Mouse (Mus musculus): ENCODE measurements around the gene Hacd3. TPM values are rescaled to one million over a fixed set of nuclear protein-coding genes. Genes with fewer than 3 reads are reported as not detected.
A peak's percentile ranks its signal among the peaks of the same experiment; 100 is the strongest.

Gene Hacd3
- polyA plus RNA-seq, 1 experiment from 2014 or later = 83.5 TPM

DNA sequence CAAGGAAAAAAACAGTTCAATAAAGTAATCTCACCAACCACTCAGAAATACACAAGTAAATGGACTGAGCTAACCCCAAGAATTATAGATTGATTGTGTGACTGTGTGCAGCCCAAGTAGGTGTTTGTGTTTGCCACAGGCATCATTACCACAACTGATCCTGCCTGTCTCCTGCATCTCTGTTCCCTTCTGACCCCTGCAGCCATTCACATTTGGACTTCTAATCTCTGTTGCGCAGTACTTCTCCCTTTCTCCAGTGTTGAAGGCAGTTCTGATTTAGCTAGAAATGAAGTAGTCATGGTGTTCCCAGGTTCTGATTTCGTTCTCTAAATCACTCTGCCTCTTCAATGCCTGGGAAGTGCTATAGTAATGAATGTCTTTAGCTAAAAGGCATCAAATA is 33.8 kb downstream of the Hacd3 start:
- DNase-seq (ENCODE audit: low spot score) (no peak), ATAC-seq (replicated peaks; ENCODE audit: insufficient number of reproducible peaks, low FRiP score, low TSS enrichment, low read depth) (no peak)
- Histone ChIP-seq H3K9ac (replicated peaks; ENCODE audit: low read length) (no peak overlapping the region), H3K9me3 (replicated peaks; ENCODE audit: control insufficient read depth, low read length) (no peaks in the 10 kb centered on the region), H3K4me1 (ENCODE audit: control insufficient read depth, insufficient read depth, low read length) (no peaks in the 10 kb centered on the region), H3K4me2 (ENCODE audit: low read depth, low read length) (no peak overlapping the region), H3K27ac (replicated peaks; ENCODE audit: low read depth, low read length) (no peak overlapping the region), H3K36me3 (replicated peaks; ENCODE audit: control insufficient read depth, insufficient read depth, low read depth, low read length) (peaks cover 21% of the 10 kb centered on the region), H3K4me3 (ENCODE audit: low read depth, low read length) (no peak overlapping the region), H3K27me3 (ENCODE audit: control insufficient read depth, insufficient read depth, low read length) (no peaks in the 10 kb centered on the region)
- 92% methylated on average over 2 of the region's 2 CpGs for WGBS

DNA sequence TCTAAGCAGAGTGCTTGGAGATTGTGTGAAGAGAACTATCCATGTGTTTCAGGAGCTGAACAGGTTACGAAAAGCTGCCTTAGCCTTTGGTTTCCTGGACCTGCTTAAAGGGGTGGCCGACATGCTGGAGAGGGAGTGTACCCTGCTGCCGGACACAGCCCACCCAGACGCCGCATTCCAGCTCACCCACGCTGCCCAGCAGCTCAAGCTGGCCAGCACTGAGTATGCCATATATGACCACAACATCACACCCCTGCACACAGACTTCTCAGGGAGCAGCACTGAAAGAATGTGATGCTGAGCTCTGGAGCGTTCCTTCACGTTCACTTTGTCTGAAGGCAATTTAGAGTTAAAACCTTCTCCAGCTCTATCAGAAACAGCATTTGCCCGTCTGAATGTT is 35.7 kb downstream of the Hacd3 start:
- ATAC-seq (replicated peaks; ENCODE audit: insufficient number of reproducible peaks, low FRiP score, low TSS enrichment, low read depth) (no peak), DNase-seq (ENCODE audit: low spot score) (no peak)
- H3K27me3 ChIP-seq (ENCODE audit: control insufficient read depth, insufficient read depth, low read length) = no peaks in the 10 kb centered on the region
- H3K9ac ChIP-seq (replicated peaks; ENCODE audit: low read length) = no peak overlapping the region
- no peak overlapping the region for H3K4me3 ChIP-seq (ENCODE audit: low read depth, low read length)
- peaks cover 23% of the 10 kb centered on the region for H3K36me3 ChIP-seq (replicated peaks; ENCODE audit: control insufficient read depth, insufficient read depth, low read depth, low read length)
- H3K9me3 ChIP-seq (replicated peaks; ENCODE audit: control insufficient read depth, low read length) = no peaks in the 10 kb centered on the region
- H3K27ac ChIP-seq (replicated peaks; ENCODE audit: low read depth, low read length) = no peak overlapping the region
- 86% methylated on average over 9 of the region's 9 CpGs for WGBS
- no peak overlapping the region for H3K4me2 ChIP-seq (ENCODE audit: low read depth, low read length)
- H3K4me1 ChIP-seq (ENCODE audit: control insufficient read depth, insufficient read depth, low read length) = no peaks in the 10 kb centered on the region

DNA sequence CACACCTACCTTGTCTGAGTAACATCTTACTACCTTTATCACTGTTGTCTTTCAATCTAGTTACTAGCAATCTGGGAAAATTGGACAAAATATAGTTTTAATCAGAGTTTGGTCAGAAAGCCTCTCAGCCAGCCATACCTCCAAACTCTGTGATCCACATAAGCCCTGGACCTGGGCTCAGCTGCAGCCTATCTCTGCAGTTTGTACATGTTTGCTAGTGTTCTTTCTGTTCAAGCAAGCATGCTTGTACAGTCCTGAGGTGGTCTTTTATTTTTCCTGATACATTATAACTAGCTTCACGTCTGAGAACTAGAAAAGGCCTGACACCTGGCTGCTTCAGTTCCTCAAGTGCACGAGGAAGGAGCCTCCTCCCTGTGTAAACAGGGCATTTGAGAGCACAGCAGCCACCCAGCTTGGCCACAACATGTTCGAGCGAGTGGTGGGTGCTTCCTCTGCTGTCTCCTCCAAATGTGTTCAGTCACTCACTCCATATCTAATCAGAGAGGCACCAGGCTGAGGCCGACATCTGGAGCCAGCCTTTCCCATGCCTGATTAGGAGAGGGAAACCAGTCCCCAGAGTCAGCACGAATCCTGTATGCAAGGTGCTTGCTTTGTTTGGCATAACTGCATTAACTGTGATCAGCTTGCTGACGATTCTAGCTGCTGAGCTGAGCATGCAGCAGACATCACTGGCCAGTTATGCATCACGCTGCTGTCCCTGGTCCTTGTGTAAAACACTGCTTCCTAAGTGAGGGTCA is 36.3 kb downstream of the Hacd3 start:
- Histone ChIP-seq H3K4me2 (ENCODE audit: low read depth, low read length) (no peak overlapping the region), H3K27me3 (ENCODE audit: control insufficient read depth, insufficient read depth, low read length) (no peaks in the 10 kb centered on the region), H3K4me1 (ENCODE audit: control insufficient read depth, insufficient read depth, low read length) (no peaks in the 10 kb centered on the region), H3K27ac (replicated peaks; ENCODE audit: low read depth, low read length) (no peak overlapping the region), H3K9ac (replicated peaks; ENCODE audit: low read length) (no peak overlapping the region), H3K36me3 (replicated peaks; ENCODE audit: control insufficient read depth, insufficient read depth, low read depth, low read length) (peaks cover 24% of the 10 kb centered on the region), H3K4me3 (ENCODE audit: low read depth, low read length) (no peak overlapping the region), H3K9me3 (replicated peaks; ENCODE audit: control insufficient read depth, low read length) (no peaks in the 10 kb centered on the region)
- ATAC-seq (replicated peaks; ENCODE audit: insufficient number of reproducible peaks, low FRiP score, low TSS enrichment, low read depth) (no peak), DNase-seq (ENCODE audit: low spot score) (no peak)
- WGBS = 80% methylated on average over 8 of the region's 8 CpGs

DNA sequence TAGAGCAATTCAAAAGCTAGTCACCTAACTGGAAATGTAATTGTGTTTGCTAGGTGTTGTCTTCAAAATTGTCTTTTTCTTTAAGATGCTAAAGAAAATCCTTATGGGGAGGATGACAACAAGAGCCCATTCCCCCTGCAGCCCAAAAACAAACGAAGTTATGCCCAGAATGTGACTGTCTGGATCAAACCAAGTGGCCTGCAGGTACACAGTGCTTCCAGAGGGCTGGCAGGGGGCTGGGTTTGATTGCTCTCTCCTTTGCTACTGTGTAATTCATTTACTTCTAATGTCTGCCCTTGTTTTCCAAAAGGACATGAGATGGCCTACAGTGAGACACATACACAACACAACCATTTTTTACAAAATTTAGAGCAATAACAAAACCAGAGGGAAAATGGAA is 39.6 kb downstream of the Hacd3 start:
- Histone ChIP-seq H3K4me3 (ENCODE audit: low read depth, low read length) (no peak overlapping the region), H3K9ac (replicated peaks; ENCODE audit: low read length) (no peak overlapping the region), H3K27ac (replicated peaks; ENCODE audit: low read depth, low read length) (no peak overlapping the region), H3K4me1 (ENCODE audit: control insufficient read depth, insufficient read depth, low read length) (no peaks in the 10 kb centered on the region), H3K27me3 (ENCODE audit: control insufficient read depth, insufficient read depth, low read length) (no peaks in the 10 kb centered on the region), H3K9me3 (replicated peaks; ENCODE audit: control insufficient read depth, low read length) (no peaks in the 10 kb centered on the region), H3K4me2 (ENCODE audit: low read depth, low read length) (no peak overlapping the region), H3K36me3 (replicated peaks; ENCODE audit: control insufficient read depth, insufficient read depth, low read depth, low read length) (peaks cover 23% of the 10 kb centered on the region)
- no peak for DNase-seq (ENCODE audit: low spot score)
- no peak for ATAC-seq (replicated peaks; ENCODE audit: insufficient number of reproducible peaks, low FRiP score, low TSS enrichment, low read depth)
- WGBS = 70% methylated on average over 1 of the region's 1 CpGs

DNA sequence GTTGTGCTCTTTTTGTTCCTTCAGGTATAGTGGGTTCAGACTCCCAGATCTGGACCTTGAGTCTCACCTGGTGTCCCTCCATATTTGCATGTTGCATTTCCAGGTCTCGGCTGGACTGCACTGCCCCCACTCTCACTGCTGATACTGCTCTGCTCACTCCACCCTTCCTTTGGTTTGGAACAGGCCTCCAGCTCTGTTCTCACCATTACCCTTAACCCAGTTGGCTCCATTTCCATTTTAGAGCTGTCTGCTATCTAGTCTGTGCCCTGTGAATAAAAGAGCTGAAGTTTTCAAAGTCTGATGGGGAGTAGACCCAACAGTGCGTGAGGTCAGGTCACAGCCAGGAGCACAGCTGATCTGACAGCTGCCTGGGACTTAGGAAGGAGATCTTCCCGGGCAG is 40.9 kb downstream of the Hacd3 start:
- 89% methylated on average over 3 of the region's 3 CpGs for WGBS
- no peak overlapping the region for H3K27ac ChIP-seq (replicated peaks; ENCODE audit: low read depth, low read length)
- H3K9ac ChIP-seq (replicated peaks; ENCODE audit: low read length) = no peak overlapping the region
- no peak overlapping the region for H3K4me2 ChIP-seq (ENCODE audit: low read depth, low read length)
- H3K4me3 ChIP-seq (ENCODE audit: low read depth, low read length) = no peak overlapping the region
- H3K4me1 ChIP-seq (ENCODE audit: control insufficient read depth, insufficient read depth, low read length) = no peaks in the 10 kb centered on the region
- no peaks in the 10 kb centered on the region for H3K9me3 ChIP-seq (replicated peaks; ENCODE audit: control insufficient read depth, low read length)
- no peak for ATAC-seq (replicated peaks; ENCODE audit: insufficient number of reproducible peaks, low FRiP score, low TSS enrichment, low read depth)
- DNase-seq (ENCODE audit: low spot score) = no peak
- H3K36me3 ChIP-seq (replicated peaks; ENCODE audit: control insufficient read depth, insufficient read depth, low read depth, low read length) = peaks cover 22% of the 10 kb centered on the region
- no peaks in the 10 kb centered on the region for H3K27me3 ChIP-seq (ENCODE audit: control insufficient read depth, insufficient read depth, low read length)

DNA sequence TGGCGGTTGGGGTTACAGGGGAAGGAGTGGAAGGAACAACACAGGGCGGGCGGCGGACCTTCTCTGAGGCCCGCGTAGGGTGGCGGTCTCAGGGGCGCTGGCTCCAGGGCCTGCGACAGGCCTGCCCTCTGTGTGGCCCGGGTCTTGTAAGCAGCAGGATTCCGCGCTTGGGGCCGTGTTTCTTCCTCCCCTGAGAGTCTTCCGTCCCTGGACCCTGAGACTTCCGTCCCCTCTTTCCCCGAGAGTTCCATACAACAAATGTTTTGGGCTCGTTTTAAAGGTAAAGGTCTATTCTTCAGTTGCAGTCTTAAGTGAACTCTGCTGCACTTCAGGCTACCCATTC is 60.5 kb downstream of the Hacd3 start:
- ATAC-seq (replicated peaks; ENCODE audit: insufficient number of reproducible peaks, low FRiP score, low TSS enrichment, low read depth) = no peak
- no peak for DNase-seq (ENCODE audit: low spot score)
- H3K4me1 ChIP-seq (ENCODE audit: control insufficient read depth, insufficient read depth, low read length) = no peaks in the 10 kb centered on the region
- no peaks in the 10 kb centered on the region for H3K36me3 ChIP-seq (replicated peaks; ENCODE audit: control insufficient read depth, insufficient read depth, low read depth, low read length)
- WGBS = 0% methylated on average over 17 of the region's 17 CpGs
- H3K9me3 ChIP-seq (replicated peaks; ENCODE audit: control insufficient read depth, low read length) = no peaks in the 10 kb centered on the region
- H3K9ac ChIP-seq (replicated peaks; ENCODE audit: low read length) = peak overlapping the region; percentile 93
- peak overlapping the region; percentile 80 for H3K4me3 ChIP-seq (ENCODE audit: low read depth, low read length)
- H3K27me3 ChIP-seq (ENCODE audit: control insufficient read depth, insufficient read depth, low read length) = no peaks in the 10 kb centered on the region
- H3K4me2 ChIP-seq (ENCODE audit: low read depth, low read length) = peak overlapping the region; percentile 63
- peak overlapping the region; percentile 82 for H3K27ac ChIP-seq (replicated peaks; ENCODE audit: low read depth, low read length)

DNA sequence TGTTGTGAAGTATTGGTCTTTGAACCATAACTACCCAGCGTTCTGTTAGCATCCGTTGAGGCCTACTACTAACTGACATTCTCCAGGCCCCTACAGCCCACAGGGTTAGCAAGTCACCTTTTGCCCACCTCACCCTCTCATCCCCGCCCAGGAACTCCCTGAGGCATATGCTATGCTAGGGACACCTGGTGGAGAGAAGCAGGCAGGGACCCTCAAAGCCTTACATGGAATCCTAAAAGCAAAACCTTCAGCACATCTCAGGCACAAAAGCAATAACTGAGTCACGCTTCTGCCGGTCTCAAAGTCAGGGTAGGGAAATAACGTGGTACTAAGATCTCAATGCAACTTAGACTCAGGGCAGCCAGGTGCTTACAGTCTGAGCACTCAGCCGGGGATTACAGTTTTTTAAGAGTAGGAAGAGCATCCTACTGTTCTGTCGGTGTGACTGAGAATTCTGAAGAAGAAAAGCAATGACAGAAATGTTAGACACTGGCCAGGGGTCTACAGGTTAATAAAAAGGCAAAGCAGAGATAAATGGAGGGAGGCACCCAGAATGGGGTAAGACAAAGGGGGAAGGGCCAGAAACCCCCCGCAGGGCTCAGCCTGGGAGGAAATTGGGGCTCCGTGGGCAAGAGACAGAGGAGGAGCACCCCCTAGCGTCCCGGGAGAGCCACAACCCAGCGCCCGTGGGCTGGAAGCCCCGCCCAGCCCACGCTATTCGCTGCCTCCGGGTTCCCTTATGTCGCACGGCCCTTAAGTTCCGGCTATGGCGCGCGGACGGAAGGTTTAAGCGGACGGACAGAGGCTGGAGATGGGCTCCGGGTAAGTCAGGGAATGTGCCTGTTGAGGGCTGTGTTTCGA is 61.1 kb downstream of the Hacd3 start, which contains the start of gene Ints14:
TSS of gene Ints14 (plus strand) at position 789 of the 861 bp plus-strand sequence.
- H3K27me3 ChIP-seq (ENCODE audit: control insufficient read depth, insufficient read depth, low read length) = no peaks in the 10 kb centered on the region
- 4% methylated on average over 29 of the region's 29 CpGs for WGBS
- peak within 1 kb of the TSS; percentile 63 for H3K4me2 ChIP-seq (ENCODE audit: low read depth, low read length)
- peak within 1 kb of the TSS; percentile 93 for H3K9ac ChIP-seq (replicated peaks; ENCODE audit: low read length)
- peak within 1 kb of the TSS; percentile 82 for H3K27ac ChIP-seq (replicated peaks; ENCODE audit: low read depth, low read length)
- peak; percentile 98 for DNase-seq (ENCODE audit: low spot score)
- no peaks in the 10 kb centered on the region for H3K9me3 ChIP-seq (replicated peaks; ENCODE audit: control insufficient read depth, low read length)
- no peaks in the 10 kb centered on the region for H3K36me3 ChIP-seq (replicated peaks; ENCODE audit: control insufficient read depth, insufficient read depth, low read depth, low read length)
- H3K4me1 ChIP-seq (ENCODE audit: control insufficient read depth, insufficient read depth, low read length) = no peaks in the 10 kb centered on the region
- H3K4me3 ChIP-seq (ENCODE audit: low read depth, low read length) = peak within 1 kb of the TSS; percentile 80
- peak; percentile 92 for ATAC-seq (replicated peaks; ENCODE audit: insufficient number of reproducible peaks, low FRiP score, low TSS enrichment, low read depth)

DNA sequence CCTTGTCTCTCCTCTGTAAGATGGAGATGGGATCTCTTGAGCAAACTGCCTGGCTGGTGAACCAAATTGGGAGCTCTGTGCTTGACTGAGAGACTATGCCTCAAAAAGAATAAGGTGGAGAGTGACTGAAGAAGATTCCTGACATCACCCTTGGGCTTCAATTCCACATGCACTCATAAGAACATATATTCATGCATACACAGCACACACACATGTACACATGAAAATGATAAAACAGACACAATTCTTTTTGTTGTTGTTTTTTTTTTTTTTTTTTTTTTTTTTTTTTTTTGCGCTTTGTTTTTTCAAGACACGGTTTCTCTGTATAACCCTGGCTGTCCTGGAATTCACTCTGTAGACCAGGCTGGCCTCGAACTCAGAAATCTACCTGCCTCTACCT is 64.2 kb downstream of the Hacd3 start:
- Histone ChIP-seq H3K27me3 (ENCODE audit: control insufficient read depth, insufficient read depth, low read length) (no peaks in the 10 kb centered on the region), H3K36me3 (replicated peaks; ENCODE audit: control insufficient read depth, insufficient read depth, low read depth, low read length) (no peaks in the 10 kb centered on the region), H3K9me3 (replicated peaks; ENCODE audit: control insufficient read depth, low read length) (no peaks in the 10 kb centered on the region)

More for the DNA sequence above, 64.2 kb downstream of the Hacd3 start:
- DNase-seq (ENCODE audit: low spot score) = no peak
- no peaks in the 10 kb centered on the region for H3K4me1 ChIP-seq (ENCODE audit: control insufficient read depth, insufficient read depth, low read length)
- H3K27ac ChIP-seq (replicated peaks; ENCODE audit: low read depth, low read length) = no peak overlapping the region
- no peak overlapping the region for H3K4me2 ChIP-seq (ENCODE audit: low read depth, low read length)
- 86% methylated on average over 3 of the region's 3 CpGs for WGBS
- no peak overlapping the region for H3K4me3 ChIP-seq (ENCODE audit: low read depth, low read length)
- no peak for ATAC-seq (replicated peaks; ENCODE audit: insufficient number of reproducible peaks, low FRiP score, low TSS enrichment, low read depth)
- H3K9ac ChIP-seq (replicated peaks; ENCODE audit: low read length) = no peak overlapping the region

Data from embryonic facial prominence, embryonic 11.5 days (tissue).